Mouse (Mus musculus) urinary bladder, postnatal 25 days (tissue): ENCODE data around the gene Lmo2.
A peak's percentile ranks its signal among the peaks of the same experiment; 100 is the strongest.
"Not testable (repeated sequence)": the region's sequence is repeated elsewhere in the genome, so short reads cannot be mapped to it uniquely, and the experiment has no call there.

Experiments used
- DNase-seq: peaks from one replicate; pipeline ENCODE4 v3.0.0; 2022; ENCODE audit warnings: low spot score

Lmo2 gene

GRCm38 (mm10) chr2:103982250-103982649, 24.5 kb downstream of the Lmo2 start:
- DNase-seq: peak; percentile 79

GRCm38 (mm10) chr2:103983146-103983545, 25.4 kb downstream of the Lmo2 start:
- no peak for DNase-seq

GRCm38 (mm10) chr2:103987595-103987994, 29.8 kb downstream of the Lmo2 start:
- DNase-seq: not testable (repeated sequence)

- no peak for DNase-seq
These were observed 31.9 kb downstream of the Lmo2 start for GRCm38 (mm10) chr2:103989724-103990123.

GRCm38 (mm10) chr2:103991303-103991702, 33.5 kb downstream of the Lmo2 start:
- no peak for DNase-seq

- DNase-seq: no peak
These were observed 34.4 kb downstream of the Lmo2 start for GRCm38 (mm10) chr2:103992162-103992561.

- DNase-seq: no peak
These were observed 35.0 kb downstream of the Lmo2 start for GRCm38 (mm10) chr2:103992618-103993332.

- no peak for DNase-seq
These were observed 43.3 kb downstream of the Lmo2 start for GRCm38 (mm10) chr2:104001076-104001475.

GRCm38 (mm10) chr2:104001861-104002260, 44.1 kb downstream of the Lmo2 start:
- no peak for DNase-seq

GRCm38 (mm10) chr2:104002711-104003413, 45.1 kb downstream of the Lmo2 start:
- peak; percentile 8 for DNase-seq

- DNase-seq: no peak
These were observed 50.2 kb downstream of the Lmo2 start for GRCm38 (mm10) chr2:104007793-104008519.

GRCm38 (mm10) chr2:104008853-104009252, 51.1 kb downstream of the Lmo2 start:
- DNase-seq: not testable (repeated sequence)

GRCm38 (mm10) chr2:104023096-104023495, 65.3 kb downstream of the Lmo2 start:
- no peak for DNase-seq

- no peak for DNase-seq
These were observed 66.9 kb downstream of the Lmo2 start for GRCm38 (mm10) chr2:104024656-104025055.

GRCm38 (mm10) chr2:104027458-104028138, 69.8 kb downstream of the Lmo2 start, which contains the start of gene Fbxo3:
Gene Fbxo3, plus strand, starts transcription at chr2:104027721.
- DNase-seq: peak; percentile 66

- DNase-seq: no peak
These were observed 70.4 kb downstream of the Lmo2 start, which contains the start of gene 4931422A03Rik for GRCm38 (mm10) chr2:104028139-104028723. Gene 4931422A03Rik, minus strand, starts transcription at chr2:104028361.

GRCm38 (mm10) chr2:104029074-104029473, 71.3 kb downstream of the Lmo2 start:
- no peak for DNase-seq

GRCm38 (mm10) chr2:104030381-104030780, 72.6 kb downstream of the Lmo2 start:
- DNase-seq: no peak
